Mouse (Mus musculus): ENCODE measurements around the gene Shank2. TPM values are rescaled to one million over a fixed set of nuclear protein-coding genes. Genes with fewer than 3 reads are reported as not detected.

The Shank2 gene
- total RNA-seq, 2 experiments from 2014 or later = 162 to 172 TPM

DNA sequence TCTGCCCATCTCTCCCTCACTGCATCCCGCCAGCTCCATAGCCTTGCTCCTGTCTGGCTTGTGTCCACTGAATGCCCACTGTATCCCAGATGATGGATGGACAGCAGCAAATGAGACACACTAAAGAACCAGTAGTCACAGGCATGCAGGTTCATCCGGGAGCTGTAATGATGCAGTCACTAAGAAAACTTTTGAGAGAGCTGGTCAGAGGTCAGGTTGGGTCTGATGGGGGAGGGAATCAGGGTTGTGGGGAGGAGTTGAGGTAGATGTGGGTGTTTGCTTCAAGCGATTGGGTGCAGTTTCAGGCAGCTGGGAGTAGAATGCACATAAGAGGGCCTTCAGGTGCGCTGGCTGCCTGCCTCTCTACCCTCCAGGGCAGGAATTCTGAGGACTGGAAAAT lies 21.8 kb downstream of the Shank2 start:
- intact Hi-C loops (cut with DNase I) = no loop called here
- no peak for DNase-seq (ENCODE audit: extremely low spot score in 1 of 2, low spot score in 2 of 2)

DNA sequence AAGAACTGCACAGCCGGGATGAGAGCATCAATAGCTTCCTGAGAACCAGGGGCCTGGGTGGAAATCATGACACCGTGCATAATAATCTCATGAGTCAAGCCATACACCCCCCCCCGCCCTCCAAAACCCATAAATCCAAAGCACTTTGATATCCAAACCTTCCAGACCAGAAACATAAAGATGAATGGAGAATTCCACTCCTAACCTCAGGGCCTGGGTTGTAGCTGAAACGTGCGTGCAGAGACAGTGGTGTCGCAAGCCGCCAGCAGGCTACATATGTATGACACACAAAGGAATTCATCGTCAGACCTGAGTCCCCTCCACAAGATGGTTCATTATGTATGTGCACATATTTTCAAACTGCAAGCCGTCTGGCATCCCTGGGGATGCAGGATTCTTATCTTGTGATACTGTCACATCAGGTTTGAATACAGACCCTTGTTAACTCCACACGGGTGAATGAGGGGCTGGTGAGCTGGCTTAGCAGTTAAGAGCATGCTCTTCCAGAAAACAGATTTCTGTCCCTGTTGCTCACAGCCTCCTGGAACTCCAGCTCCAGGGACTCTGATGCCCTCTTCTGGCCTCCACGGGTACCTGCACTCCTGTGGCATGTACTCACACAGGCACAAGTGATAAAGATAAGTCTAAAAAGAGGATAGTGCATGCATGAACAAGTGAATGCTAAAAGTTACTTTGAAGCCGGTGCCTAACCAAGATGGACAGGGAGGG lies 24.5 kb downstream of the Shank2 start:
- intact Hi-C loops (cut with DNase I) = no loop called here

DNA sequence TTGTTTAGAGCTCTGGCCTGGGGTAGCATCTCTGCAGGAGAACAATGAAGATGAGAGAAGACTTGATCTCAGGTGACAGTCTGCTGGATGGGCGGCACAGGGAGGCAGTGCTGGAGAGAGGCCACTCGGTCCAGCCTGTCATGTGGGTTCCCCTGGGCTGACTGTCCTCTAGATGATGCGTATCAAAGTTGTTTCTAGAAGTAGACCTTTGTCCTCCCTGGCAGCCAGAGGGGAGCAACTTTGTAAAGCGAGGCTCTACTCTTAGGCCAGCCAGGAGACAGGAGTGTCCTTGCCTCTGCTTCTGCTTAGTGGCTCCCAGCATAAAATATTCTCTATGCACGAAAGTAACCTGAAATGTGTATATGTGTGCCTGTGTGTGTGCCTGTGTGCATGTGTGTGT lies 27.5 kb downstream of the Shank2 start:
- no peak for DNase-seq (ENCODE audit: extremely low spot score in 1 of 2, low spot score in 2 of 2)
- intact Hi-C loops (cut with DNase I) = no loop called here

More for the DNA sequence above, 24.5 kb downstream of the Shank2 start:
- no peak for DNase-seq (ENCODE audit: extremely low spot score in 1 of 2, low spot score in 2 of 2)

DNA sequence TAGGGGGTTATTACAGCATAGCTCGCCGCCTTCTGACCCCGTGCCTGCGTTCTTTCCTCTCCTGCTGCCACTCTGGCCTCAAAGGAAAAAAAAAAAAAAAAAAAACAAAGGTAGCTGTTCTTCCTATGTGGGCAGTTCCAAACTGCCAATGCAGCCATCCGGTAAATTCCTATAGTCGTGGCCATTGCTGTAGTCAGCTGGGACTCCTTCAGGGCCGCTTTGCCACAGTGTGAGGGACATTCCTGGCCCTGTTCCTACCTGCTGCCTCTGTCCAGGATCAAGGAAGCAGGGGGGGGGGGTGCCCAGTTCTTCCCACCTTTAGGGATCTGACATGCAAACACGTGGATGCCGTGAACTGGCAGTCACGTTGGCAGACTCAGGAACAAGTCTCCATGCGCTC lies 29.1 kb downstream of the Shank2 start:
- intact Hi-C loops (cut with DNase I) = no loop called here
- no peak for DNase-seq (ENCODE audit: extremely low spot score in 1 of 2, low spot score in 2 of 2)

DNA sequence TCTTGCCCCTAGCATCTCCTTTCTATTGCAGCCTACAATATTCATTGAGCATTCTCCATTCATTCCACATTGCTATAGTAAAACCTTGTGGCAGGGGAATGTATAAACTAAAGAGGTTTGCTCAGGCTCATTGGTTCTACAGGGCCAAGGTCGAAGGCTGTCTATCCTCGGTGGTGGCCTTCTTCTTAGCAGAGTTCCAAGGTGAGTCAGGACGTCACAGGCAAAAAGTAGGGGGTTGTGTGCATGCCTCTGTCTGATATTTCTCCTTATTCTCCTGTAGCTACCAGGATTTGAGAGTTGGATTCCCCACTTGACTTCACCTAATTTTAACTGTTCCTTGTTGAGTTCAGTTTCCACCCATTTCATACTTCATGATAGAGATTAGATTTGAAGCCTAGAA lies 29.9 kb downstream of the Shank2 start:
- intact Hi-C loops (cut with DNase I) = no loop called here
- no peak for DNase-seq (ENCODE audit: extremely low spot score in 1 of 2, low spot score in 2 of 2)

DNA sequence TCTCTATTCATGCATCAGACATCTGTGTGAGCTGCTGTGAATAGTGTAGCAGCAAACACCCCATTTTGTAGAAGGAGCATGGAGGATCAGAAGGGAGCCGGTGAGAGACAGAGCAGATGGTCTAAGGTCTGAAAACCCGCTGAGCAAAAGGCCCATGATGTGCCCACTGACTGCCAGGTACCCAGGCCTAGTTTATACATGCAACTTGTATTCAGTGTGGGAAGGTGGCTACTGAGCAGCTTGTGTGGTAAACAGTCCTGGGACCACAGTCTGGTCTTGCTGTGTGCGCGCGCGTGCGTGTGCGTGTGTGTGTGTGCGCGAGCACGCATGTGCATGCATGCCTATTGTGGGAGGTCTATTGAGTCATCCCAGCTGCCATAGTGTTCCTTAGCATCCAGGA lies 35.8 kb downstream of the Shank2 start:
- DNase-seq (ENCODE audit: extremely low spot score in 1 of 2, low spot score in 2 of 2) = no peak
- intact Hi-C loops (cut with DNase I) = no loop called here

DNA sequence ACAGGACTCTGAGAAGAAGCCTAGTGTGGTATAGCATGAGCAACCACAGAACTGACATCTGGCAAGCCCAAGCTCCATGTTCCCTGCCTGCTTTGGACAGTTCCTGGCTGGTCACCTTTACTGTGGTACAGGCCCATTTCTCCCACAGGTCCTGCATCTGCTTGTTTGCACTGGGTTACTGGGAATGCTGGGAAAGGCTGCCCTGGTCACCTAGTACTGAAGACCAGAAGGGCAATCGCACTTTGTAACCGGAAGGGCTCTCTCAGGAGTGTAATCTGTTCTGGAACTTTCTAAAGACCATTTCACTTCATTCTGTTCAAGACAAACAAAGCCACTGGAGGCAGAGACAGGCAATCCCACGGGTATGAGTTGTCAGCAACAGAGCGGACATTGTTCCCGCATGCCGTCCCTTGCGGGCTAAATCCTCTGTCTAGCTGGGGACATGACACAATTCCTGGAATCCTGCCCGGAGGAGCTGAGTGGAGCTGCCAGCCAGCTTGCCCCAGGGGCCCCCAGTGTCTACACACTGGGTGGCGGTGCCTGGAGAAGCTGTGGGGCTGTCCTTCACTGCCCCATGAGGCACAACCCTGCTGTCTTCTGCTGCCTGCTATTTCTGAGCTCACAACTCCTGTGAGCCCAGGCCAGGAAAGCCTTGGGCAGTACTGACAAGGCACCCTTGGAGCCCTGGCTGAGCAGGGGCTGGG lies 36.4 kb downstream of the Shank2 start:
- intact Hi-C loops (cut with DNase I) = no loop called here
- peak; percentile 44 to 71 for DNase-seq (ENCODE audit: extremely low spot score in 1 of 2, low spot score in 2 of 2)

DNA sequence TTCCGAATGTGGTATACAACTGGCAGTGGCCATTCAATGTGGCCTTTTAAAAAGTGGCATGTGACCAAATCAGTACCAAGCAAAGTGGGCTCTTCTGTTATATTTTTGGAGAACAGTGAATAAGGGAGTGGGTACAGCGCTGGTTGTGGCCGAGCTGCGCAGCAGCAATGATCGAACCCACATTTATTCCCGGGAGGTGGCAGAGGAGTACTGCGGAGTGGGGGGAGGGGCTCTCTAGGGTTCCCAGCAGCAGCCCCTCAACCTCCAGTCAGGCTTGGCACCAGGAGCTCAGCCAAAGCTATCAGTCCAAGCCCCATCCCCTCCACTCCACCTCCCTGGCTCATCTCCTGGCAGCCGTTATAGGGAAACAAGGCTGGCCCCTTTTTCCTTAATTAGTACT lies 37.0 kb downstream of the Shank2 start:
- intact Hi-C loops (cut with DNase I) = no loop called here
- DNase-seq (ENCODE audit: extremely low spot score in 1 of 2, low spot score in 2 of 2) = peak in 1 of 2 experiments; percentile 36

DNA sequence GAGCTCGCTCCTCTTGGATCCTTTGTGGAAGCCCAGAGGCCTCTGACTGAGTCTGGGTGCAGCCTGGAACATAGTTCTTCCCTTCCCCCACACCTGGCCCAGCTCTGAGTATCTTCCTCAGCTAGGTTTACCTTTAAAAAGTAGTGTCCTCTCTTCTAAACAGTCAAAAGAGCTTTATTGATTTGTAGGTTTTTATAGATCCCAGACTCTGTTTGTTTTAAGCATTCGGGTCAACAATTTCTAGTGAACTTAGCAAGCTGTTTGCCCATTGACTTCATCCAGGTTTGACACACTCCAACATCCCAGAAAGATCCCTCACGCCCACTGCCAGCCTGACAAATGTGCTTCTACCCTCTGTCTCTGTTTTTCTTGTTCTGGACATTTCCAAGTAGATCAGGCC lies 38.6 kb downstream of the Shank2 start:
- intact Hi-C loops (cut with DNase I) = no loop called here
- DNase-seq (ENCODE audit: extremely low spot score in 1 of 2, low spot score in 2 of 2) = no peak

DNA sequence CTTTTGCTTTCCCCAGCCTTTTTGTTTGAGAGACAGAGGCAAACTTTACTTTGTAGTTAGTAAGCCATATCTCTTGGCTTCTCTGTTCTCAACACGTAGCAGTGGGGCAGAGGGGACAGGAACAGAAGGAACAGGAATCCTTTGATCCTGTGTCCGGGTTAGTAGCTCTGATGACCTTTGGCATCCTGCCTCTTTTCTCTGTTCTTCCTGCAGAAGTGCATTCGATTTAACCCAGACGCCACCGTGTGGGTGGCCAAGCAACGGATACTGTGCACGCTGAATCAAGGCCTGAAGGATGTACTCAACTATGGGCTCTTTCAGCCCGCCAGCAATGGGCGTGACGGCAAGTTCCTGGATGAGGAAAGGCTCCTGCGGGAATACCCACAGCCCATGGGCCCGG lies 50.3 kb downstream of the Shank2 start:
- peak in 1 of 2 experiments; percentile 45 for DNase-seq (ENCODE audit: extremely low spot score in 1 of 2, low spot score in 2 of 2)
- intact Hi-C loops (cut with DNase I) = no loop called here

DNA sequence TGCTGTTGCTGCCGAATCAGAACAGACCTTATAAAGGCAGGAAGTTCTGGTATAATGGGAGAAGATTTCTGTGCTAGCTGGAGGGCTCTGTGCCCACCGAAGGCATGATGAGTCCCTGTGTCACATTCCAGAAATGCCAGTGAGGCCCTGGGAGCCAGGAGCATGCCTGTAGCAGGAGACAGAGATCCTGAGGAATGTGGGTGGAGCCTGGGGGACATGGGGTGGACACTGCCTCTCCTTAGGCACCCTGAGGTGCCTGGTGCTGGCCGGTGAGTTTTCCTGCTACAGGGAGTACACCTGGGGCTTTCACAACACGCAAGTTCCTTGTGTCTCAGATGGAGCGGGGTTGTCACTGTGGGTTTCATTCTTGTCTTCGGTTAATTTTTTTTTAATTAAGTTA lies 53.5 kb downstream of the Shank2 start:
- intact Hi-C loops (cut with DNase I) = no loop called here
- DNase-seq (ENCODE audit: extremely low spot score in 1 of 2, low spot score in 2 of 2) = no peak

DNA sequence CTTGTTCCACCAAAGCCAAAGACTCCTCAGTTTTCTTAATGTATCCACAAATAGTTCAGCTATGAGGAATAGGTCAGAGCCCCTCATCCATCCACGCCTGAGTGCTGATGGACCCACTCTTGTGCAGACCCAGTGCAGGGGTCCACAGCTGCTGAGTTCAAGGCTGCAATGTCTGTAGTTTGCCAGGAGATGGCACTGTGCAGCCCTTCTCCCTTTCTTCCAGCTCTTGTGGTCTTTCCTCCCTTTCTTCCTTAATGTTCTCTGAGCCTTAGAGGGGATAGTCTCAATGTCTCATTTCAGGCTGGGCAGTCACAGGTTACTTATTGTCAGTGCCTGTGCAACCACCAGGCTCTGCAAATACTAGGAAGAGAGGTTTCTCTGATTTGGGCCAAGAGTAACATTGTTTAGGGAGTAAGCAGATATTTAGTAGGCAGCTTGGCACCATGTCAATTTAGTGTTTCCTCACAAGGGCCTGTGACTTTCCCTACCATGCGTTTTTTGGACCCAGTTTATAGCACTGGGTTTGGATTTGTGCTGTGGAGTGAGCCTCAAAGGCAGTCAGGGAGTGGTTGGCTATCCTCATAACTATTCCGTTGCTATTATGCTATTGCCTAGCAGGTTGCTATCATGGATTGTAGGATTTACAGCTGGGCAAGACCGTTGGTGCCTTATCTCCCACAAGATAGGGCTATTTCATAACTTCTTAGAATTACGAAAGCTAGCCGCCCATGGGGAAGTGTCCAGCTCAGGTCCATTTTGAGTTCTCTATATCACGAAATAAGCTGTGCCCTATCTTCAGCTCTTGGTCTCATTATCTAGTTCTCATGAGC lies 54.2 kb downstream of the Shank2 start:
- DNase-seq (ENCODE audit: extremely low spot score in 1 of 2, low spot score in 2 of 2) = no peak
- intact Hi-C loops (cut with DNase I) = no loop called here

DNA sequence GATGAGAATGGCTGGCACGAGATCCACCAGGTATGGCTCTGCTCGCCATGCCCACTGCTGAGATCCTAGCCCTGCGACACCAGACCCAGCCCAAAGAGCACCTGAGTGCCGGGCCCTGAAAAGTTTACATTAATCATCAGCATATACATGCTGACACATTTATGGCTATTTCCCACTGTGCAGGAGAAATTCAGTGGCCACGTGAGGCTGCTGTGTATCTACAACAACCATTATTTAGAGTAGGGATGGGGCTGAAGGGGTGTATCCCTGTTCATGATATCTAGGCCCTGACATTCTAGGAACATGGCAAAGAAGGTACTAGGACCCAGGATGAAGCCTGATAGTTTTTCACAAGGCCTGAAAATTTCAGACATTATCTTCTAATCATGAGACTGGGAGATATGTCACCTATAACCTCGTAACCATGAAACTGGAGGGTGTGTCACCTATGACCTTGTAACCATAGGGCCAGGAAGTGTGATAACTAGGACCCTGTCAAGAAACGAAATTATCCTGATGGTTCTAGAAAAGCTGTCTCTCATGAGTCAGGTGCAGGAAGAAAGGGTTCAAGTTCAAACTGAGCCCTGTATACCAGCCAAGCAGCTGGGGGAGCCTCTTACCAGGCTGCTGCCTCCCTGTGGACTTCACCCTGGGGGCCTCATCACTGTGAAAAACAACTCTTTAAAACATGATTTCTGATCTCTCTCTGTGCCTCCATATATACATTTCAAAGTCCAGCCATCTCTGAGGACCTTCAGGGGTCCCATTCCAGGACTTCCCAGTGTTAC lies 68.6 kb downstream of the Shank2 start:
- no peak for DNase-seq (ENCODE audit: extremely low spot score in 1 of 2, low spot score in 2 of 2)
- intact Hi-C loops (cut with DNase I) = loop anchor here (5.0 kb wide), 2 partner anchors 93 to 168 kb away; no protein-coding TSS in a partner anchor

DNA sequence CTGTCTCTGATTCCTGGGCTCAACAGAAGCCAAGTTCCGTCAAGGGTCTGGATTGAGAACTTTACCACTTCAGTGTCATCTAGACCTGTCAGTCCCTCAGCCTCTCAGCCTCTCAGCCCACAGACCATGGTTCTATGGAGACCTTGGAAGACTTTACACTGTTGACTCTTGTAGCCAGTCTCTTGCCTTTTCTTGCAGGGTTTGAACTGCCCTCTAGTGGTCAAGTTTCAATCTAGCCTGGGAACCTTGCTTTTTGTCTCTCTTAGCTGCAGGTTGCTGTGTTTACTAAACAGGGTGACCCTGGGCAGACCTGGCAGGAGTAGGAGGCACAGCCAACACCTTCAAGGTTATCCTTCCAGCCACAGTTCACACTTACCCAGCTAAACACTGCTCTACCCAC lies 70.5 kb downstream of the Shank2 start:
- DNase-seq (ENCODE audit: extremely low spot score in 1 of 2, low spot score in 2 of 2) = no peak
- intact Hi-C loops (cut with DNase I) = loop anchor here (5.0 kb wide), 2 partner anchors 95 to 170 kb away; no protein-coding TSS in a partner anchor

DNA sequence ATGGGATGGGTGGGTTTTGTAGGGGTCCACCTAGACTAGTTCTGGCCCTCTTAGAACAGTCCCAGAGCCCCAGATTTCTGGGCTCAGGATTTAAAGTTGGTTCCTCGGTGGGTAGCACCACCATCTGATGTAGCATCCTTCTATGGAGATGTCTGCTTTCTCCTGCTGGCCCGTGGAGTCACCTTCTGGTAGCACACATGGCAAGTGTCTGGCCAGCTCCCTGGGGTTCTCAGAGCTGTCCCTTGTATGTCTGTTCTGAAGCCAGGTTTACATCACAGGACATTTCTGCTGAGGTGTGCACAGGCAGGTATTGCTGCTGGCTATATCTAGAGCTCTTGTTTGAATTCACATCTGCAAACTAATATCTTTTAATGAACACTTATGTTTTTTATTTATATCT lies 71.1 kb downstream of the Shank2 start:
- intact Hi-C loops (cut with DNase I) = loop anchor here (5.0 kb wide), 2 partner anchors 96 to 171 kb away; no protein-coding TSS in a partner anchor
- no peak for DNase-seq (ENCODE audit: extremely low spot score in 1 of 2, low spot score in 2 of 2)

DNA sequence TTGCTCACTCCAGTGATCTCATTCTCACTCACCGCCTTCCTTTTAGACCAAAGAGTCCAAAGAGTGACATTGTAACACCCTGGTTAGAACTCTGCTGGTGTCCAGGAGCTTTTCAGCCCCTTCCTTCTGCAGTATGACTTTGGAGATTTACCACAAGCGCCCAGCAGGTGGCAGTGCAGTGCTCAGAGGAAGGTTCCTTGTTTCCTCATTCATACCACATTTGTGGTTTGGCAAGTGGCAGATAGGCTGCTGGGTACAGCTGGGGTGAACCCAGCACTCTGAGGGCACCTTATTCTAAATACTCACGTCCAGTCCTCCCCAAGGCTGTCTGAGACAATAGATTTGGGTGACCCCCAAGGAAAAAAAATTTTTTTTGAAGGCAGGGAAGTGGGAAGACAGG lies 73.0 kb downstream of the Shank2 start:
- DNase-seq (ENCODE audit: extremely low spot score in 1 of 2, low spot score in 2 of 2) = peak; percentile 69 to 78
- intact Hi-C loops (cut with DNase I) = loop anchor here (5.0 kb wide), 2 partner anchors 97 to 172 kb away; no protein-coding TSS in a partner anchor

DNA sequence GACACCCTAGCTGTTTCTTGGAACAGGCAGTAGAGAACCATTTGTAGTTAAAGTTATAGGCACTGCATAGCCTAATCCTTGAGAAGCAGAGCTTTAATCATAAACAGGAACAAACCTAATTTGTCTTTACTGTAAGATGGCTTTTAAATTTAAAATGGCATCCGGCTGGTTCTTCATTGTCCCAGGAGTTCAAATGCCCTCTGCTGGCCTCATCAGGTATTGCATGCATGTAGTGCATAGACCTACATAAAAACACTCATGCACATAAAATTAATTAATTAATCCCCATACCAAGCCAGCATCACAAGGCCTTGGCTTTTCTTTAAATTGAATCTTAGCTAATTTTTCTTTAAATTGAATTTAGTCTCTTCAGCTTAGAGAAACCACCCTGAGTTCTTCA lies 76.9 kb downstream of the Shank2 start:
- intact Hi-C loops (cut with DNase I) = no loop called here
- DNase-seq (ENCODE audit: extremely low spot score in 1 of 2, low spot score in 2 of 2) = peak in 1 of 2 experiments; percentile 49

DNA sequence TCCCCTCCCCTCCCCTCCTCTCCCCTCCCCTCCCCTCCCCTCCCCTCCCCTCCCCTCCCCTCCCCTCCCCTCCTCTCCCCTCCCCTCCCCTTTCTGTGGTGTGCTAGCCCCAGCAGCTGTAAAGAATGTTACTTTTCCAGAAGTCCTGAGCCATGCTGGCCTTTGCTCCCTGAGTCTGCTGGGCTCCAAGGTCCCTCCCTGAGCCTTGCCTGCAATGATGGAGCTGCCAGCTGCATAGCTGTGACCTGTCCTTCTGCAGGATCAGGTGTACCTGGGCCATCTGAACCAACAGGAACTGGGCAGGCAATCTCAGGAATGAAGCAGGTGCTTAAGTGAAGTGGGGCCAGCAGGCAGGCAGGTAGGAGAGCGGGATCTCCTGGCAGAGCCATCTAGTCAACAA lies 78.1 kb downstream of the Shank2 start:
- no peak for DNase-seq (ENCODE audit: extremely low spot score in 1 of 2, low spot score in 2 of 2)
- intact Hi-C loops (cut with DNase I) = loop anchor here (5.0 kb wide), 2 partner anchors 97 to 347 kb away; no protein-coding TSS in a partner anchor

DNA sequence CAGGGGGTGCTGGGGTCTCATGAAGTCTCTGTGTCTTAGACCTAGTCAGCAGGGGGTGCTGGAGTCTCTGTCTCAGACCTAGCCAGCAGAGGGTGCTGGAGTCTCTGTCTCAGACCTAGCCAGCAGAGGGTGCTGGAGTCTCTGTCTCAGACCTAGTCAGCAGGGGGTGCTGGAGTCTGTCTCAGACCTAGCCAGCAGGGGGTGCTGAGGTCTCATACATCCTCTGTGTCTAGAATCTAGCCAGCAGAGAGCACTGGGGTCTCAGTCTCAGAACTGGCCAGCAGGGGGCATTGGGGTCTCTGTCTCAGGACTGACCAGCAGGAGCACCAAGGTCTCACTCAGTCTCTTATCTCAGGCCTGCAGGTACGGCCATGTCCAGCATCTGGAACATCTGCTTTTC lies 79.7 kb downstream of the Shank2 start:
- DNase-seq (ENCODE audit: extremely low spot score in 1 of 2, low spot score in 2 of 2) = peak; percentile 58 to 69
- intact Hi-C loops (cut with DNase I) = loop anchor here (5.0 kb wide), 2 partner anchors 96 to 346 kb away; no protein-coding TSS in a partner anchor

Data from left cerebral cortex, postnatal 10 days (tissue).